Mouse (Mus musculus) urinary bladder, adult 2 months (tissue): ENCODE results near the gene Olfr669. TPM values are rescaled to one million over a fixed set of nuclear protein-coding genes. Genes with fewer than 3 reads are reported as not detected.
"Not testable (repeated sequence)": the region's sequence is repeated elsewhere in the genome, so short reads cannot be mapped to it uniquely, and the experiment has no call there.

Experiments used
- DNase-seq: peaks from one replicate; pipeline ENCODE4 v3.0.0; 2022; ENCODE audit warnings: low spot score
- polyA plus RNA-seq: library from polyadenylated mRNA; depleted of rRNA; stranded (reverse); fragments of >200 nt; gene quantifications from 2 replicates; pipeline ENCODE4 v1.2.3, GENCODE M21; 2012; rRNA removed

Gene Olfr669
- not detected in 2 replicates for polyA plus RNA-seq

DNA sequence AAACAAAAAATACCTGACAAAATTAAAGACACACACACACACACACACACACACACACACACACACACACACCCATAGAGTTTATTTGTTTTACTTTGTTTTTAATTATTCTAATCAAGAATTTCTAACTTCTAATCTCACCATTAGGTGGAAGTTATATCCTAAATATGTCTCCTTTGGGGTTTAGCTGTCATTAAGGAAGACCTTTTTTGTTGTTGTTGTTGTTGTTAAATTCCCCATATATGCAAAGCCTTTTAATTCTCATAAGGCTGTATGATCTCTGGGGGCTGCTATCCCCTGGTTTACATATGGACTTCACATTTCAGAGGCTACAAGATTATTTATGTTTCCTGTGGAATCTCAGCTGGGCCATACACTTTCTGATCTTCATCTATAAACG lies at the start of gene Olfr669:
Olfr669 (plus strand) TSS at position 301 of the 400 bp plus-strand sequence.
- no peak for DNase-seq

DNA sequence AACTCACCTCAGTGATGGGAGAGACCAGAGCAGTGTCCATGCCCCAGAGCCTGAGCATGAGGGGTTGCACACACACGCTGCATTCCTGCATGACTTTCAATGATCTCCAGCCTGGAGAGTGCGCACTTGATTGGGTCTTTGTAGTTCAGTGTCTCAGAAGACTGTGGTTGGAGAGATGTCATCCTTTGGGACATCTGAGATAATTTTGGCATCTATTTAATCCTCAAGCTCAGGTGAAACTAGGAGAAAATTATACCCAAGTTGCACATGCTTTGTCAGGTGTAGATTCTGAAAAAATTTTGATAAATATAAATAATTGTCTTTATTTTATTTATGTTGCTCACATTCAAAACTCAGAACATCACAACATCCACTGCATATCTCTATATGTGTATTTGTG lies 38.2 kb upstream of the Olfr669 start, which contains the start of gene Olfr666:
Olfr666 (minus strand) TSS at position 101 of the 400 bp plus-strand sequence.
- DNase-seq, result no peak

DNA sequence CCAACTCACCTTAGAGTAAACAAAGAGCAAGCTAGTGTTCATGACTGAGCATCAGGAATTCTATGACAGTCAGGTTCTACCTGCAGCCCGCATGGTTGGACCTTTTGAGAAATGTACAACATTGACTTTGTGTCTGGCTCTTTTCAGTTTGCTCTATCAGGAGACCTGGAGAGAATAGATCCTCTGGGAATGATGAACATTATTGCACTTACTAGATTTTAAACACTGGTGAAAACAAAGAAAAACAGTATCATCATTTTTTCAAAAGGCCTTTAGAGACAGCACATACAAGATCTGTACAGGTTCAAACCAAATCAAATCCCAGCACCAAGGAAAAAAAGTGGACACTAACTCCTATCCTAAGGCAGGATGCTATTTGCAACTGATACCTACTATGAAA lies 12.7 kb upstream of the Olfr669 start, which contains the start of gene Olfr667:
Olfr667 (minus strand) TSS at position 101 of the 400 bp plus-strand sequence.
- DNase-seq, result no peak

DNA sequence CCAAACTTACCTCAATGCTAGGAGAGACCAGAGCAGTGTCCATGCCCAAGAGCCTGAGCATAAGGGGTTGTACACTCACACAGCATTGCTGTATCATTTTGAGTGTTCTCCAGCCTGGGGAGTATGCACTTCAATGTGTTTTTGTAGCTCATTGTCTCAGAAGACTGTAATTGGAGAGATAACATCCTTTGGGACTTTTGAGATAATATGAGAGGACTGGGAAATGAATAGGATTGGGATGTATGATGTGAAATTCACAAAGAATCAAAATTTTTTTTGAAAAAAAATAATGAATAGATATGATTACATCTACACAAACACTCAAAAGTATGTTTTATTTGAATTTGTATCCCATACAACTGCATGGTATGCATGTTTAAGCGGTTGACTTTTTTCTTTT lies 6.1 kb upstream of the Olfr669 start, which contains the start of gene Olfr668:
Olfr668 (minus strand) TSS at position 101 of the 400 bp plus-strand sequence.
- no peak for DNase-seq

DNA sequence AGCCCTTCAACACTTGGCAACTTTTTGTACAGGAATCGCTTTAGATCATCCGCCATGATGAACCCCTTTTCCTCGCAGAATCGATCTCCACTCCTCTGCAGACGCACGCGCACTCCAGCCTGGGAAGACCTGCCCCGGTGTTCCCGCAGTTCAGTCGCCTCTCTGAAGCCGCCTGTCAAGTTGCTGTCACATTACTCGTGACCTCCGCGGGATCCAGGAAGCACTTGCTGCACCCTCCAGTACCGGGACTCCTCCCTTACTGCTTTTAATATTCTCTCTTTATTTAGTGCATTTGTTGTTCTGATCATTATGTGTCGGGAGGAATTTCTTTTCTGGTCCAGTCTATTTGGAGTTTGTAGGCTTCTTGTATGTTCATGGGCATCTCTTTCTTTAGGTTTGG lies 16.2 kb downstream of the Olfr669 start:
- not testable (repeated sequence) for DNase-seq

DNA sequence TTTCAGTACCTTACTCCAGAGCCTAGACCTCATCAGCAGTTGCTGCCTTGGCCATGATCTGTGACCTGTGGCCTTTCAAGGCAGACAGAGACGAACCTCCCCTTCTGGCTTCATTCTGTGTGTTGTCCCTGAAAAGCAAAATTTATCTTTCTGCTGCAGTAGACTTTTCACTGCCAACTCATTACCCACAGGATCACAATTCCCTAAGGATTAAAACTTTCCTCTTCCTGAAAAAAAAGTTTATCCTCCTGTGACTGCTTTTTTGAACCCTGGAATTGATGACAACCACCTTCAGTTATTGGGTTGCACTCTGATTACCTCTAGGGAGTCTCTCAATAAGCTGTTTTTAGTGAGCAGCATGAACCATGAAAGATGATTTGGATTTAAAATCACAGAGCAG lies 28.5 kb downstream of the Olfr669 start, which contains the start of gene Olfr670:
Olfr670 (minus strand) TSS at position 101 of the 400 bp plus-strand sequence.
- DNase-seq, result no peak

DNA sequence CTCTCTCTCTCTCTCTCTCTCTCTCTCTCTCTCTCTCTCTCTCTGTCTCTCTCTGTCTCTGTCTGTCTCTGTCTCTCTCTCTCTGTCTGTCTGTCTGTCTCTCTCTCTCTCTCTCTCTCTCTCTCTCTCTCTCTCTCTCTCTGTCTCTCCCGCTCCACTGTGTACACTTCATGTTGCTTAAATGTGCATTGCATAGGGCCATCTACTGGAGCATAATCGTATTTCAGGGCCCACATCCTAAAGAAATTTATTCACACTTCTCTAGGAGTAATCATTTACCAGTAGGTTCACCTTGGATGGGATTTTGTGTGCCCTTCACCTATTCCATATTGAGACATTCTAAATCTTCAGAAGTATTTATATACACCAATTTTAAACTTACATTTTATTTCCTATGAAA lies 38.5 kb downstream of the Olfr669 start:
- not testable (repeated sequence) for DNase-seq

DNA sequence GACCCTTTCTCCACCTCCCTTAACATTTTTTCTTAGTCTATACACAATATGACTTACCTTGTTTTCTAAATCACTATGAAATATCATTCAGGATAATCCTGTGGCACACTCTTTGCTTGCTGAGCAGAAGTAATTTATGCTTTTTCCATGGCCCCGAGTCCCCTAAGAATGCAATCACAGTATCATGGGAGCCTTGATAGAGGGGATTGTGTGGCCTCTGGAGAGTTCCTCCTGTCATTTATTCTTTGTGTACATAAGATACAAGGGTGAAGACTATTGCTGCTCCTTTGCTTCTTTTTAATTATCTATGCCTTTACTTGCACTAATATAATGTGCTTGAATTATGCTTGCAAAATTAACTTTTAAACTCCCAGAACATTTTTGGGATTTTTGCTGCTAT lies 45.0 kb downstream of the Olfr669 start, which contains the start of gene Olfr671:
Olfr671 (minus strand) TSS at position 101 of the 400 bp plus-strand sequence.
- no peak for DNase-seq

Other genes with a start within 250 kb of the Olfr669 start
- not detected in 2 replicates for gene Olfr661, start 247.7 kb upstream of the Olfr669 start, polyA plus RNA-seq
- gene Usp17le, start 156.8 kb upstream of the Olfr669 start, polyA plus RNA-seq, result not detected in 2 replicates
- not detected in 2 replicates for gene Usp17lb, start 91.6 kb upstream of the Olfr669 start, polyA plus RNA-seq
- gene Usp17la, start 77.2 kb upstream of the Olfr669 start, polyA plus RNA-seq, result not detected in 2 replicates
- gene Olfr665, start 56.2 kb upstream of the Olfr669 start, polyA plus RNA-seq, result not detected in 2 replicates
- not detected in 2 replicates for gene Olfr666, start 38.3 kb upstream of the Olfr669 start, polyA plus RNA-seq
- not detected in 2 replicates for gene Olfr667, start 12.8 kb upstream of the Olfr669 start, polyA plus RNA-seq
- not detected in 2 replicates for gene Olfr668, start 6.2 kb upstream of the Olfr669 start, polyA plus RNA-seq
- not detected in 2 replicates for gene Olfr670, start 28.4 kb downstream of the Olfr669 start, polyA plus RNA-seq
- gene Olfr671, start 44.9 kb downstream of the Olfr669 start, polyA plus RNA-seq, result not detected in 2 replicates
- not detected in 2 replicates for gene Olfr672, start 67.8 kb downstream of the Olfr669 start, polyA plus RNA-seq
- gene Olfr675, start 94.2 kb downstream of the Olfr669 start, polyA plus RNA-seq, result not detected in 2 replicates
- gene Olfr676, start 98.5 kb downstream of the Olfr669 start, polyA plus RNA-seq, result not detected in 2 replicates
- gene Olfr677, start 117.1 kb downstream of the Olfr669 start, polyA plus RNA-seq, result not detected in 2 replicates
- gene Olfr678, start 130.2 kb downstream of the Olfr669 start, polyA plus RNA-seq, result not detected in 2 replicates
- gene Olfr679, start 147.0 kb downstream of the Olfr669 start, polyA plus RNA-seq, result not detected in 2 replicates
- gene Olfr680-ps1, start 158.6 kb downstream of the Olfr669 start, polyA plus RNA-seq, result not detected in 2 replicates
- not detected in 2 replicates for gene Olfr681, start 182.6 kb downstream of the Olfr669 start, polyA plus RNA-seq
- not detected in 2 replicates for gene Olfr683, start 212.8 kb downstream of the Olfr669 start, polyA plus RNA-seq
- gene Olfr684, start 229.4 kb downstream of the Olfr669 start, polyA plus RNA-seq, result not detected in 2 replicates